Mouse (Mus musculus) telencephalon, adult 2 months (tissue): ENCODE measurements around the gene Abhd16b.

Experiments used
- DNase-seq: peaks from one replicate; pipeline ENCODE4 v3.0.0-alpha.2; 2011; ENCODE audit warnings: low read depth, low spot score

Gene Abhd16b

GRCm38 (mm10) chr2:181537444-181538047 is 44.5 kb downstream of the Abhd16b start:
- DNase-seq: peak; percentile 87

GRCm38 (mm10) chr2:181541761-181542380 is 48.9 kb downstream of the Abhd16b start:
- DNase-seq: no peak
